Mouse (Mus musculus) kidney, embryonic 15.5 days (tissue): ENCODE data around the gene Pacs1. TPM values are rescaled to one million over a fixed set of nuclear protein-coding genes. Genes with fewer than 3 reads are reported as not detected.

Source experiments
- ATAC-seq: fragments of 200-750 bp; cut with Nextera tagmentation; replicated peaks from 2 replicates; pipeline ENCODE4 v1.8.0; 2017; ENCODE audit warnings: moderate TSS enrichment; ENCODE audit not compliant: low FRiP score
- H3K27ac ChIP-seq: fragments of 300-500 bp; sonication (generic); 2 replicates; pipeline ENCODE4 v1.5.1; 2015; ENCODE audit warnings: mild to moderate bottlenecking, inconsistent platforms
- H3K27me3 ChIP-seq: fragments of 300-500 bp; sonication (generic); 2 replicates; pipeline ENCODE4 v1.6.1; 2015; ENCODE audit warnings: inconsistent platforms
- H3K36me3 ChIP-seq: fragments of 300-500 bp; sonication (generic); 2 replicates; pipeline ENCODE4 v1.6.1; 2015; ENCODE audit warnings: inconsistent platforms
- H3K4me1 ChIP-seq: fragments of 300-500 bp; sonication (generic); 2 replicates; pipeline ENCODE4 v1.6.1; 2015; ENCODE audit warnings: inconsistent platforms
- H3K4me2 ChIP-seq: fragments of 300-500 bp; sonication (generic); 2 replicates; pipeline ENCODE4 v1.6.1; 2015; ENCODE audit warnings: moderate library complexity, mild to moderate bottlenecking, inconsistent platforms
- H3K4me3 ChIP-seq: fragments of 300-500 bp; sonication (generic); replicated peaks from 2 replicates; pipeline ENCODE4 v1.5.1; 2015; ENCODE audit warnings: mild to moderate bottlenecking, inconsistent platforms
- H3K9ac ChIP-seq: fragments of 300-500 bp; sonication (generic); 2 replicates; pipeline ENCODE4 v1.6.1; 2015; ENCODE audit warnings: mild to moderate bottlenecking, inconsistent platforms
- H3K9me3 ChIP-seq: fragments of 300-500 bp; sonication (generic); replicated peaks from 2 replicates; pipeline ENCODE4 v1.6.1; 2016; ENCODE audit warnings: inconsistent platforms
- WGBS: fragments of 180-500 bp; shearing (Covaris S2); methylation state at CpG from one replicate; pipeline ENCODE4 v1.1.7; 2015; ENCODE audit warnings: mixed read lengths; 5-methylcytosine and 5-hydroxymethylcytosine counted together
- polyA plus RNA-seq: library from polyadenylated mRNA; unstranded; fragments of >200 nt; fragmentation: Nextera tagmentation; extraction: Ambion mirVana; gene quantifications from 2 replicates; pipeline ENCODE4 v1.2.1, GENCODE M21; 2015

Pacs1 gene
- polyA plus RNA-seq, 1 experiment from 2014 or later: 25.0 TPM

DNA sequence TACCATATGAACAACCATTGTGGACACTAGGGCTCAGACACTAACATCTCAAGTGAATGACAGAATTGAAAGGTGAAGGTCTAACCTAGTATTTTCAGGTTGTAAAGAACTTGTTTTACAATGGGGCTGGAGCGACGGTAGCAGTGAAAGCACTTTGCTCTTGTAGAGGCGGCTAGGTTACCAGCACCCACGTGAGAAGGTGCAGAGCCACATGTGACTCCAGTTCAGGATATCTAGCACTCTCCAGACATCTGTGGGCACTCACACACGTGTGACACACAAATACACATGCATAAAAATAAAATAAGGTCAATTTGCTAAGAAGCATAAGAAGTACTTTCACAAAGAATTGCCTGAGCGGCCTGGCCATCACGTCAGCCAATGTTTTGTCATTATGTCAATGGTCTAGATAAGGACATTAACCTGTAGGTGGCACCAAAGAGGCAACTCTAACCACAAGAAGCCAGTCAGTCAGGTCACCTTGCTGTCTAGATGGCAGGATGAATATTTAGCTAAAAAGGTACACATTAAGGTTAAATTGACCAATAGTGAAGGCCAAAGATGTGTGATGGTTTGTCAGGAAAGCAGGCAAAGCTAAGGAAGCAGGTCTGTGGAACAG is 77.4 kb downstream of the Pacs1 start:
- Histone ChIP-seq H3K27ac (no peak overlapping the region), H3K9me3 (no peaks in the 10 kb centered on the region), H3K4me2 (no peak overlapping the region), H3K36me3 (no peaks in the 10 kb centered on the region), H3K4me1 (0 out of 2 replicates have a peak, but pooled peaks cover 6% of the 10 kb centered on the region), H3K4me3 (no peak overlapping the region), H3K9ac (no peak overlapping the region), H3K27me3 (no peaks in the 10 kb centered on the region)
- no peak for ATAC-seq
- WGBS: 60% methylated on average over 7 of the region's 7 CpGs

DNA sequence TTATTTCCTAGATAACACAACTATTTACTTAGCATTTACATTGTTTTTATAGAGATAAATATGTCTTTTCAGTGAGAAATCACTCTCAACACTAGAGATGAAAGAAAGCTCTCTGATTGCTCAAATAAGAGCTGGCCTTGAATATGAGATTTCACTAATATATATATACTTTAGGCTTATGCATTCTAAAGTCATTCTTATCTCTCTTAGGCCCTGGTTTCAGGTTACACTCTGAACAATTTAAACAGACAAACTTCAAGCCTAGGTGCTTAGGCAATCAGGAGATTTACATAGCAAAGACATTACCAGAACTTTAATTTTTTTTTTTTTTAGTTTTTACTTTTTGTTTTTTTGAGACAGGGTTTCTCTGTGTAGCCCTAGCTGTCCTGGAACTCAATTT is 80.5 kb downstream of the Pacs1 start:
- ATAC-seq: no peak
- Histone ChIP-seq H3K27me3 (no peaks in the 10 kb centered on the region), H3K4me2 (no peak overlapping the region)

GRCm38 (mm10) chr19:5187439-5187838 is 85.5 kb downstream of the Pacs1 start:
- Histone ChIP-seq H3K9ac (no peak overlapping the region), H3K27ac (no peak overlapping the region), H3K4me3 (no peak overlapping the region), H3K36me3 (peaks cover 9% of the 10 kb centered on the region), H3K4me2 (no peak overlapping the region), H3K27me3 (no peaks in the 10 kb centered on the region), H3K4me1 (0 out of 2 replicates have a peak, but pooled peaks cover 6% of the 10 kb centered on the region), H3K9me3 (0 out of 2 replicates have a peak, but pooled peaks cover 9% of the 10 kb centered on the region)
- no peak for ATAC-seq
- 87% methylated on average over 2 of the region's 2 CpGs for WGBS

More for the DNA sequence above, 80.5 kb downstream of the Pacs1 start:
- Histone ChIP-seq H3K4me1 (0 out of 2 replicates have a peak, but pooled peaks cover 6% of the 10 kb centered on the region), H3K27ac (no peak overlapping the region), H3K9ac (no peak overlapping the region), H3K9me3 (no peaks in the 10 kb centered on the region), H3K4me3 (no peak overlapping the region), H3K36me3 (no peaks in the 10 kb centered on the region)

- no peaks in the 10 kb centered on the region for H3K4me1 ChIP-seq
- H3K4me3 ChIP-seq: no peak overlapping the region
- no peak for ATAC-seq
- H3K36me3 ChIP-seq: peaks cover 9% of the 10 kb centered on the region
- whole genome bisulfite sequencing: 64% methylated on average over 2 of the region's 2 CpGs
- no peaks in the 10 kb centered on the region for H3K27me3 ChIP-seq
- H3K4me2 ChIP-seq: no peak overlapping the region
- H3K27ac ChIP-seq: no peak overlapping the region
- H3K9me3 ChIP-seq: 0 out of 2 replicates have a peak, but pooled peaks cover 9% of the 10 kb centered on the region
- no peak overlapping the region for H3K9ac ChIP-seq
Measured at GRCm38 (mm10) chr19:5181926-5182325, 91.0 kb downstream of the Pacs1 start.

- Histone ChIP-seq H3K36me3 (peaks cover under 1% of the 10 kb centered on the region), H3K9me3 (no peaks in the 10 kb centered on the region), H3K27me3 (no peaks in the 10 kb centered on the region), H3K4me2 (no peak overlapping the region), H3K27ac (no peak overlapping the region), H3K9ac (no peak overlapping the region), H3K4me3 (no peak overlapping the region), H3K4me1 (no peaks in the 10 kb centered on the region)
- ATAC-seq: no peak
- 49% methylated on average over 5 of the region's 5 CpGs for WGBS
Measured at GRCm38 (mm10) chr19:5178631-5179030, 94.3 kb downstream of the Pacs1 start.

GRCm38 (mm10) chr19:5170430-5170829 is 102.5 kb downstream of the Pacs1 start:
- Histone ChIP-seq H3K4me2 (no peak overlapping the region), H3K4me1 (no peaks in the 10 kb centered on the region), H3K9me3 (no peaks in the 10 kb centered on the region), H3K36me3 (peaks cover 5% of the 10 kb centered on the region; the same call in 1 of the 2 replicates), H3K27me3 (no peaks in the 10 kb centered on the region), H3K4me3 (no peak overlapping the region), H3K9ac (no peak overlapping the region), H3K27ac (no peak overlapping the region)
- ATAC-seq: no peak
- WGBS: 81% methylated on average over 1 of the region's 1 CpGs

DNA sequence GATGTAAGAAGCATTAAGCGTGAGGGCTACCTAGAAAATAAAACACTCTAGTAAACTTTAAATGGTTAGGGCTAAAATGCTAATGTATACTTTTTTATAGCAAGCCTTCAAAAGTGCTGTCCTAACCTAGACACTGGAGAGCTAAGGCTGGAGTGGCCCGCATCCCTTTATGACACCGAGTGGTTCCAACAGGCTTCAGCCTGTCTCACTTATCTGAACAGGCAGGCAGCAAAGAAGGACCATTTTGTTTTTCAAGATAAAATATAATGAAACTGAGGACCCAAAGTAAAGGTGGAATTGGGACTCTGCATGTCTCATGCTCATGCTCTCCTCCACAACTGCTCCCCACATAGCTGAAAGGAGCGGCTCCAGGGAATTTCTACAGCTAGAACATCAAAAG is 105.4 kb downstream of the Pacs1 start:
- 89% methylated on average over 4 of the region's 4 CpGs for WGBS
- ATAC-seq: no peak
- no peaks in the 10 kb centered on the region for H3K27me3 ChIP-seq

DNA sequence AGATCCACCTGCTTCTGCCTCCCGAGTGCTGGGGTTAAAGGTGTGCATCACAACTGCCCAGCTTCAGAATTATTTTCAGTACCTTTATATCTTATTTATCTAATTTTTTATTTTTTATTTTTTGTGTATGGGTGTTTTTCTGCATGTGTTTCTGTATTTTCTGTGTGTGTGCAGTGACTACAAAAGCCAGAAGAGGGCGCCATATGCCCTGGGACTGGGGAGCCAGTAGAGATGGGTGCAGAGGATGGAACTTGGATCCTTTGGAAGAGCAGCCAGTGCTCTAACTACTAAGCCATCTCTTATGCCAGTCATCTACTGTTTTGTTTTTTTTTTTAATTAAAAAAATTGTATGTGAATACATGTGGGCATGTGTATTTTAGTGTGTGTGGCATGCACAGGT is 108.5 kb downstream of the Pacs1 start:
- Histone ChIP-seq H3K27me3 (no peaks in the 10 kb centered on the region), H3K9me3 (no peaks in the 10 kb centered on the region), H3K4me2 (no peak overlapping the region), H3K9ac (no peak overlapping the region), H3K4me3 (no peak overlapping the region), H3K4me1 (no peaks in the 10 kb centered on the region), H3K27ac (no peak overlapping the region), H3K36me3 (peaks cover 18% of the 10 kb centered on the region)
- no peak for ATAC-seq
- 74% methylated on average over 2 of the region's 2 CpGs for WGBS

More for the DNA sequence above, 105.4 kb downstream of the Pacs1 start:
- no peak overlapping the region for H3K4me2 ChIP-seq
- H3K4me1 ChIP-seq: no peaks in the 10 kb centered on the region
- no peak overlapping the region for H3K9ac ChIP-seq
- peaks cover 8% of the 10 kb centered on the region; the same call in 1 of the 2 replicates for H3K36me3 ChIP-seq
- H3K9me3 ChIP-seq: no peaks in the 10 kb centered on the region
- no peak overlapping the region for H3K4me3 ChIP-seq
- H3K27ac ChIP-seq: no peak overlapping the region

DNA sequence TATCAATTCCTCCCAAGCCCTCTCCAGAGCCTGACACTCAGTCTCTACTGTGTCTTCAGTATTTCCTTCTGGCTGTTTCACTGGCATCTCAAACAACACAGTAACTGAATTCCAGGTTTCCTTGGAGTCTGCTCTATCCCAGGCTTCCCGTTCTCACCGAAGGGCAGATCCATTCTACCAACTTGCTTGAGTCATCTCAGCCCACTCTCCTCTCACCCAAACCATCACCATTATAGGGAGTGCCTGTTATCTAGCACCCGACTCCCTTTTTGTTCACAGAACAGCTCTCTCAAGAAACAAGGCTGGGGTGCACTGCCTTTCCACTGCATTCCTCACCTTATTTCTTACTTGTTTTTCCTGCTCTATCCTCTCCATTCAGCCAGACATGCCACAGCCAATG is 111.0 kb downstream of the Pacs1 start:
- H3K4me2 ChIP-seq: no peak overlapping the region
- ATAC-seq: no peak
- H3K27ac ChIP-seq: no peak overlapping the region
- WGBS: 91% methylated on average over 3 of the region's 3 CpGs
- no peaks in the 10 kb centered on the region for H3K4me1 ChIP-seq
- peaks cover 19% of the 10 kb centered on the region for H3K36me3 ChIP-seq
- no peak overlapping the region for H3K4me3 ChIP-seq
- H3K27me3 ChIP-seq: no peaks in the 10 kb centered on the region
- no peak overlapping the region for H3K9ac ChIP-seq
- no peaks in the 10 kb centered on the region for H3K9me3 ChIP-seq

GRCm38 (mm10) chr19:5152261-5152660 is 120.7 kb downstream of the Pacs1 start:
- no peak overlapping the region for H3K9ac ChIP-seq
- peaks cover 51% of the 10 kb centered on the region for H3K36me3 ChIP-seq
- H3K27me3 ChIP-seq: no peaks in the 10 kb centered on the region
- 91% methylated on average over 6 of the region's 6 CpGs for WGBS
- no peaks in the 10 kb centered on the region for H3K4me1 ChIP-seq
- no peak overlapping the region for H3K4me3 ChIP-seq
- no peak overlapping the region for H3K27ac ChIP-seq
- no peaks in the 10 kb centered on the region for H3K9me3 ChIP-seq
- no peak overlapping the region for H3K4me2 ChIP-seq
- ATAC-seq: no peak

GRCm38 (mm10) chr19:5151741-5152140 is 121.2 kb downstream of the Pacs1 start:
- no peaks in the 10 kb centered on the region for H3K4me1 ChIP-seq
- no peaks in the 10 kb centered on the region for H3K9me3 ChIP-seq
- no peak overlapping the region for H3K4me3 ChIP-seq
- no peak overlapping the region for H3K27ac ChIP-seq
- no peak overlapping the region for H3K9ac ChIP-seq
- 84% methylated on average over 5 of the region's 5 CpGs for WGBS
- no peak overlapping the region for H3K4me2 ChIP-seq
- no peaks in the 10 kb centered on the region for H3K27me3 ChIP-seq
- peaks cover 53% of the 10 kb centered on the region for H3K36me3 ChIP-seq
- no peak for ATAC-seq

DNA sequence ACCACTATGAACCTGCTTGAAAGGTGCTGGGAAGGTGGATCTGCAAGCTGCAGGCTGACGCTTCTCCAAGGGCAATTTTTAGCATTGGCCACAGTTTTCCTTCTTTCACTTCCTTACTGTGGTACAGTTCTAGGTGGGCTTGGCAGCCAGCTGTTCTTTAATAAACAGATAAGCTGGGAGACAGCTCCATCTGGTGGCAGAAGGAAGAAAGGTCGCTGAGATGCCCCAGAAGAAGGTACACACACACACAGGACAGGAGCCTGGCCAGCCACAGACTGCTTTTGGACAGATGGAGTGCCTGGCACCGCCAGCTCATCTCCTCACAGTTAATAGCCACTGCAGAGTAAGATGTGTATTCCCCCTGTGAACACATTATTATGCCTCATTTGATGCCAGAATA is 121.6 kb downstream of the Pacs1 start:
- Histone ChIP-seq H3K27ac (no peak overlapping the region), H3K4me1 (no peaks in the 10 kb centered on the region), H3K27me3 (no peaks in the 10 kb centered on the region), H3K9me3 (no peaks in the 10 kb centered on the region), H3K36me3 (peaks cover 57% of the 10 kb centered on the region), H3K4me3 (no peak overlapping the region), H3K9ac (no peak overlapping the region), H3K4me2 (no peak overlapping the region)
- no peak for ATAC-seq
- 38% methylated on average over 3 of the region's 3 CpGs for WGBS

DNA sequence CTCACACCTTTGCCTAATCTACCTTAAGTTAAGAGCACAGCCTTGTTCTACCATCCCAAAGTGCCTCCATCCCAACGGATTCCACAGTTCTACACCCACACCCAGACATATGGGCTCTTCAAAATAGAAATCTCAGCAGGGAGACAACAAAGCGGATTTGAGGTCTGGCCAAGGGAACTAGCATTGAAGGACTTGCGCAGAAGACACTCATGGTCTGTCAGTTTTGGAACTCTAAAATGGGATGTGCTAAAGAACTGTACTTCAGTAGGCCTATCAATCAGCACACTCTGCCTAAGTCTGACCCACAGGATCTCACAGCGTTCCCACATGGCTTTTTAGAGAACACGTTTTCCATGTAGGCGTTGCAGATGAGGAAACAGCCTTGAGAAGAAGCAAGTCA is 122.6 kb downstream of the Pacs1 start:
- Histone ChIP-seq H3K27ac (no peak overlapping the region), H3K27me3 (no peaks in the 10 kb centered on the region), H3K4me3 (no peak overlapping the region), H3K9me3 (no peaks in the 10 kb centered on the region), H3K9ac (no peak overlapping the region), H3K4me1 (no peaks in the 10 kb centered on the region), H3K4me2 (no peak overlapping the region), H3K36me3 (peaks cover 59% of the 10 kb centered on the region)
- WGBS: 94% methylated on average over 6 of the region's 6 CpGs
- no peak for ATAC-seq
